In genomic region chr2:4929230-4929629, GRCm38 (mm10) we compare ENCODE assay signal across 27 mouse cellular contexts. TPM values are rescaled to one million over a fixed set of nuclear protein-coding genes. Genes with fewer than 3 reads are reported as not detected.
"Had no signal": no experiment of that assay in that cellular context is flagged by ENCODE, and none has a peak within 500 bp of the region (broad histone marks: within the 10 kb centered on the region; RNA-seq: fewer than 3 reads in every experiment).

No protein-coding gene starts in this region.

- H3K4me3 ChIP-seq: intestine, embryonic 15.5 days; layer of hippocampus, adult 2 months; limb, embryonic 10.5 days; limb, embryonic 13.5 days; liver, embryonic 13.5 days; lung, embryonic 15.5 days; megakaryocyte, embryonic 14.5 days; midbrain, embryonic 10.5 days; midbrain, embryonic 13.5 days; stomach, embryonic 15.5 days had no signal

- ATAC-seq: intestine, embryonic 15.5 days; midbrain, embryonic 13.5 days; midbrain, embryonic 16.5 days had no signal

- H3K27me3 ChIP-seq: intestine, embryonic 15.5 days; limb, embryonic 13.5 days; liver, embryonic 13.5 days; lung, embryonic 15.5 days; megakaryocyte, embryonic 14.5 days; midbrain, embryonic 13.5 days; stomach, embryonic 15.5 days had no signal

- H3K9me3 ChIP-seq: intestine, embryonic 15.5 days; limb, embryonic 10.5 days; limb, embryonic 13.5 days; liver, embryonic 13.5 days; lung, embryonic 15.5 days; midbrain, embryonic 13.5 days; stomach, embryonic 15.5 days had no signal

- H3K9ac ChIP-seq: intestine, embryonic 15.5 days; limb, embryonic 13.5 days; liver, embryonic 13.5 days; lung, embryonic 15.5 days; midbrain, embryonic 13.5 days; stomach, embryonic 15.5 days had no signal

- DNase-seq: kidney, adult 18-20 months; kidney, adult 9 months; kidney, postnatal 25 days; layer of hippocampus, adult 9-11 months; liver; liver, embryonic 13.5 days; lung, postnatal 10 days; lung, postnatal 36 days; right cerebral cortex, adult 18-20 months; right cerebral cortex, postnatal 25 days; spleen, adult 18-20 months; thymus, postnatal 36 days had no signal

- H3K4me2 ChIP-seq: intestine, embryonic 15.5 days; limb, embryonic 13.5 days; liver, embryonic 13.5 days; lung, embryonic 15.5 days; midbrain, embryonic 13.5 days; stomach, embryonic 15.5 days had no signal

- H3K4me1 ChIP-seq: intestine, embryonic 15.5 days; limb, embryonic 10.5 days; limb, embryonic 13.5 days; liver, embryonic 13.5 days; lung, embryonic 15.5 days; megakaryocyte, embryonic 14.5 days; midbrain, embryonic 10.5 days; midbrain, embryonic 13.5 days; stomach, embryonic 15.5 days had no signal

- H3K27ac ChIP-seq: intestine, embryonic 15.5 days; kidney, postnatal 0 days; layer of hippocampus, adult 2 months; limb, embryonic 10.5 days; limb, embryonic 13.5 days; liver, embryonic 13.5 days; lung, embryonic 15.5 days; midbrain, embryonic 10.5 days; midbrain, embryonic 13.5 days; stomach, embryonic 15.5 days had no signal

RNA-seq across cellular contexts. Expression of gene Ucma, which starts 46.7 kb away (rescaled TPM):
- polyA plus RNA-seq: intestine, embryonic 15.5 days; kidney, postnatal 0 days; large intestine, adult 2 months; limb, embryonic 10.5 days; liver, embryonic 13.5 days; liver, embryonic 16.5 days; midbrain, embryonic 10.5 days; midbrain, embryonic 13.5 days; neural tube, embryonic 14.5 days; stomach, embryonic 15.5 days; urinary bladder, adult 2 months had no signal
